Mouse (Mus musculus): ENCODE results near the gene Xrcc2.
A peak's percentile ranks its signal among the peaks of the same experiment; 100 is the strongest.
"Not testable (repeated sequence)": the region's sequence is repeated elsewhere in the genome, so short reads cannot be mapped to it uniquely, and the experiment has no call there.

Gene Xrcc2

DNA sequence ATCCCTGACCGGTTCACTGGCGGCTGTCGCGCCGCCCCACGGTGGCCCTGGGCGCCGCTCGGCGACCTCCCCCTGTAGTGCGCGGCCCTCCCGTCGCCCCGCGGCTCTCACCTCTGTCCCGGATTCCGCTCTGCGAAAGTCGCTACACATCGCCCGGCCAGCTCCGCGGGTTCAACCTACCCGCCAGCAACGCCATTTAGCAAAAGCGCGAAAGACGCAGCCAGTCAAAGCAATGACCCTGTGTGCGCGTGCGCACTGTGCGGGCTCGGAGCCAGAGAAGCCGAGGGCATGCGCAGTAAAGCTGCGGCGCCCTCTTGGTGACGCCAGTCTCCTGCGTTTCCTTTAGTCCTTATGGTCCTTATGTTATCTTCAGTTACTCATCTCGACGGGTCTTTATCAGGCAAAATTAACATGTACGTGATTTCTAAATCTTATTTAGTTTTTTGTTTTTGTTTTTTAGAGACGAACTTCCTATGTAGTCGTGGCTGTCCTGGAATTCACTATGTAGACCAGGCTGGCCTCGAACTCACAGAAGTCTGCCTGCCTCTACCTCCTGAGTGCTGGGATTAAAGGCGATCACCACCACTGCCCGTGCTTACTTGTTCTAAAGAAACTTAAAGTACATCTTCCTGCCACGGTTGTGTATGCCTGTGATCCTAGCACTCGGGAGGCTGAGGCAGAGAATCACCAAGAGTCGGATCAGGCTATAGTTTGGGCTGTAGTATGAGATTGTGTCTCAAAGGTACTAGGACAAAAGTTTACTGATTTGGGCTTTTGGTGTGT, at the start of gene Xrcc2:
Gene Xrcc2, minus strand, starts transcription at position 259 of the 783 bp plus-strand sequence.
- peak; percentile 96 for DNase-seq (ENCODE audit: low read depth, low spot score)

DNA sequence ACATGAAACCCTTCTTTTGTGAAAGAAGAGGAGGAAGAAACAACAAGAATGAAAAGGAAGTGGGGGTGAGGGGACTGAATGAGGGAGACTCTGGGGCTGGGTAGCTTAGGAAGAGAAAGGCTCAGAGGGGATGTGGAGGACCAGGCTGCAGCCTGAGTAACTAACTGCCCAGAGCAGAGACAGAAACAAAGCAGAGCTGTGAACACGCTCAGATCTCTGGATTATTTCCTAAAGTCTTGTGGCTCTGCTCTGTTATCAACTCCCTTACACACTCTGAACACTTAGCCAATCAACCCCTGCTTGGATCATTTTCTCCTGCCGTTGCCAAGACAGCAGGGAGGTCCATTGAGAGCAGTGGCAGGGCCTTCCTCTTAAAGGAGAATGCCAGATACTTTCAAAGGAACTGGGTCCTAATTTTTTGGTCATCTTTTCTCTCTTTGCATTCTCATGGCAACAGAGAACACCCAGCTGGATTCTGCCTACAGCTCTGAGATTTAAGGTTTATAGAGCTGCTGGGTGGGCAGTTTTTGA, 48.7 kb upstream of the Xrcc2 start:
- DNase-seq (ENCODE audit: low read depth, low spot score), result no peak

DNA sequence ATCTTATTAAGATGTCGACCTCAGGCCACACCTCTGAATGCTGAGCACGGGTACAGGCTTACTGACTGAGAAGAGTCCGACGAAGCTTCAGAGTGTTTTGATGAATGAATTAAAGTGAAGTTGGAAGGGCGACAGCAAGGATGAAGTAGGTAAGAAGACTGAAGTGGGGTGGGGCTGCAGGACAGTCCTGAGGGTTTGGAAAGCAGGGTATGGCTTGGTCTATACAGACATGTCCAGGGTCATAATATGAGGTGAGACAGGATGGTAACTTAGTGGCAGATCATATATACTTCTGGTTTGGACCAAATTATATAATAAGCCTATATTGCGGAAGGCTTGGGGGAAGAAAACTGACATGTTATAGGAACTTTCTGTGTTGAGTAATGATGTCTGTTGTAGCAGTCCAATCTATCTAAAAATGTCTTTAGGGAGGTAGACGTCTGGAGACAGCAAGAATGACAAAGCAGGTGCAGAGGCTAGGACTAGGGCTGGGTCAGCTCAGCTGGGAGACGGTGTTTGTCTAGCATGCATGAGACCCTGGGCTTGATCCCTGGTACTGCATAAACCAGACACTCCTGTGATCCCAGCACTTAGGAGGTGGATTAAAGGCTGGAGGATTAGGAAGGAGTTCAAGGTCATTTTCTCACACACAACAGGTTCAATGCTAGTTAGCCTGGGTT, 48.1 kb upstream of the Xrcc2 start:
- DNase-seq (ENCODE audit: low read depth, low spot score), result no peak

DNA sequence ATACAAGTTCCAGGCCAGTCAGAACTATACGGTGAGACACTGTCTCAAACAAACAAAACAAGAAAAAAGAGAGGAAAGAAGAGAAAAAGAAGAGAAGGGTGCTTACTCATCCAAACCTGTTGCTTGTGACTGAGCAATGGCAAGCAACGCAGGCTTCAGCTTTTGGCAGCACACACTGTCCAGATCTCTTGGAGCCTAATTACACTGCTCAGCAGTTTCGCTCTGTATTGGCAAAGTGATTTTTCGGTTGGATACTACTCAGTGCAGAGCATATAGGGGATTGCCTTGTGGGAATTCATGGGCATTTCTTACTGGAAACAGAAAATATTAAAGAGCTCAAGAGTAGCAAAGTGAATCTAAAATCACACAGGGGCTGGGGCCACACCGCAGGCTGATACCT, 47.2 kb upstream of the Xrcc2 start:
- DNase-seq (ENCODE audit: low read depth, low spot score), result no peak

DNA sequence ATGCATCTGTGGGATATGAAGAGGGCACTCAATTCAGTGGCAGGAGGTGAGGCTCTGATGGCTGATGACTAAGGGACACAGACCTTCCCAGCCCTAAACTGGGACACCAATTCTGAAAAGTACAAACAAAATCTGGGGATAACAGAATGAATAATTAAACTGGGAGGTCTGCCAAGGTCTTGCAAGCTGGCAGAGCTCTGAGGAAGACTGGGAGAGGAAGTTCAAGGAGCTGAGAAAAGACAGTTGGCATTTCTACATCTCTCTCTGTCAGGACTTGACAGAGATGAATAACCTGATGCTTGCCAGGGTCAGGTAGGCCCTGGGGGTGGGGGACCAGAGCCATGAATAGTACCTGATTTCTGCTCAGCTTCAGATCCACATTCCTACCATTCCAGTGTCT, 45.9 kb upstream of the Xrcc2 start:
- DNase-seq (ENCODE audit: low read depth, low spot score), result no peak

DNA sequence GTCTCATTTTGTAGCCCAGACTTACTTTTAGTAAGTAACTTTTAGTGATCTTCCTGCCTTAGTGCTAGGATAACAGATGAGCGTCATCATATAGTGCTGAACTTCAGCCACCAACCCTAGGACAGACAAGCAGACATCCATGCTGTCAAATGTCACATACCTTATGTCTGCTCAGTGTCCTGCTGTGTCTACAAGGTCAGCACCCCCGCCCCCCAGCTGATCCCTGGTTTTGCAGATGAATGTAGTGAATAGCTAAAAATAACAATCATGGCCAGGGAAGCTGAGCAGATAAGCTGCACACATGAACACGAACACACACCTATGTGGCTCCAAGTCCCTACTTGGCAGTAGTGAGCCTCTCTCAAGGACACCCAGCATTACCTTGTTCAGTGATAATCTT, 43.0 kb upstream of the Xrcc2 start:
- DNase-seq (ENCODE audit: low read depth, low spot score), result no peak

DNA sequence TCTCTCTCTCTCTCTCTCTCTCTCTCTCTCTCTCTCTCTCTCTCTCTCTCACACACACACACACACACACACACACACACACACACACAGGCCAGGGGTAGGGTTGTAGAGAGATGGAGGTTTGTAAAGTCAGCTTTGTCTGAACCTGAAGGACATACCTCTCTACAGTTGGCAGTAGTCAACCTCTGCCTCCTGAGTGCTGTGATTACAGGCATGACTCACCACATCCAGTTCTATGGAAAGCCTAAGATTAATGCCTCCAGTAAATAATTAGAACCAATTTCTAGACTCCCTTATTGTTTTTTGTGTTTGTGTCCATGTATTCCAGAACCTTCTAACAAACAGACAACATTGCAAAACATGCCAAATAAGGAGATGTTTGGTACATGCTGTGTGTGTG, 42.3 kb upstream of the Xrcc2 start:
- DNase-seq (ENCODE audit: low read depth, low spot score), result no peak

DNA sequence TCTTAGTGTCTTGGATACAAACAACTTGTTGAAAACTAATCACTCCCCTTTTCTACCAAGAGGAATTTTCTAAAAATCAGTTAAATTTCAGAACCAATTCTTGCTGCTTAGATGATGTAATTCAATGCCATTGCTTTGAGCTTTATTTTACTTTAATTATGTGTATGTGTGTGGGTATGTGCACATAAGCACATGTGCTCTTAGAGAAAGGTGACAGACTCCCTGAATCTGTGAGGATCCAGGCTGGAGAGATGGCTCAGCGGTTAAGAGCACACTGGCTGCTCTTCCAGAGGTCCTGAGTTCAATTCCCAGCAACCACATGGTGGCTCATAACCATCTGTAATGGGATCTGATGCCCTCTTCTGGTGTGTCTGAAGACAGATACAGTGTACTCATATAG, 33.3 kb upstream of the Xrcc2 start:
- DNase-seq (ENCODE audit: low read depth, low spot score), result not testable (repeated sequence)

DNA sequence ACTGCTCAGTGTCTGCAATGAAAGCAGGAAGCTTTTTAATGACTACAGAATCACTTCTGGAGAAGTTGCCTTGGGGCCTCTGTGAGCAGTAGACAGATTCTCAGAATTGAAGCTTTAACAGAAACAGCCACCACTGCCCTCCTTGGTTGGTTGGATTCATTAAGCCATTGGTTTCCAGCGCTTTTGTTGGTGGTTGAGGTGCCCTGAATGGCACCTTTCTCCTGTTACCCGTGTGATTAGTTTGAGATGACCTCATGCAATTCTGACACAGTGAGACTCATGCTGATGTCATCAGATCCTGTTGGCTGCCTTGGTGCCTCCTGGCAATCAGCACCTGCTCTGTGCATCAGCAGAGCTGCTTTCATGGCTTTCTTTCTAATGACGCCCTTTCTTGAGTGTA, 32.8 kb upstream of the Xrcc2 start:
- DNase-seq (ENCODE audit: low read depth, low spot score), result no peak

DNA sequence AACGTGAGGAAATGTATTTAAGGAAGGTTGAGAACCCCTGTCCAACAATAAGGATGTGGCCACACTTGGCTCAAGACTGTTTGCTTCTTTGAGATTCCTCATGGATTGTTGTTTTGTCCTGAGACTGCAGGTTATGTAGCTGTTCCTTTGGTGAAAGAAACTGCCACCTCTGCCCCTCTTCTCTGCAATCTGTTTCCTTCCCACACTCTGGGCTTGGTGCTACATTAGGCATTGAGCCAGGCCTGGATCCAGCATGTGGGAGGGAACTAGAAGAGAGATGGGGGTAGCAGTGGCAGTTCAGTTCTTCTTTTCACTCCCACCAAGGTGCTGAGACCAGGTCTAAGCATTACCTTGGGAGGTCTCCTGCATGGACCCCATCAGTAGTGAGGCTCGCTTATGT, 30.2 kb upstream of the Xrcc2 start:
- no peak for DNase-seq (ENCODE audit: low read depth, low spot score)

DNA sequence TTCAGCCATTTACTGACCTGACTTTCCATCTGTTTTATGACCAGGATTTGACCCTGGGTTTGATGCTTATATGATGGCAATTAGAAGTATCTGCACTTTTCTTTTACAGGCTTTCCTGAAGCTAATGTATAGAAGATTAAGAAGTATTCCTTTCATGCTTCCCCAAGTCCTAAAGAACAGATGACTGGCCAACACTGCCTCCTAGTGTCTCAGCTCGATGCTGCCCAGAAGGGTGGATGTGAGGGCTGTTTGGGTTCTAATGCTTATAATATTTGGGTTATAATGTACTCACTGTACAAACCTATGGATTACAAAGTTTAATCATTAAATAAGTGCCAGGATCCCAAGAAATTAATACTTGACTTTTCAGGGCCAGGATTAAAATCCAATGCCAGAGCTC, 28.7 kb upstream of the Xrcc2 start:
- peak; percentile 34 for DNase-seq (ENCODE audit: low read depth, low spot score)

DNA sequence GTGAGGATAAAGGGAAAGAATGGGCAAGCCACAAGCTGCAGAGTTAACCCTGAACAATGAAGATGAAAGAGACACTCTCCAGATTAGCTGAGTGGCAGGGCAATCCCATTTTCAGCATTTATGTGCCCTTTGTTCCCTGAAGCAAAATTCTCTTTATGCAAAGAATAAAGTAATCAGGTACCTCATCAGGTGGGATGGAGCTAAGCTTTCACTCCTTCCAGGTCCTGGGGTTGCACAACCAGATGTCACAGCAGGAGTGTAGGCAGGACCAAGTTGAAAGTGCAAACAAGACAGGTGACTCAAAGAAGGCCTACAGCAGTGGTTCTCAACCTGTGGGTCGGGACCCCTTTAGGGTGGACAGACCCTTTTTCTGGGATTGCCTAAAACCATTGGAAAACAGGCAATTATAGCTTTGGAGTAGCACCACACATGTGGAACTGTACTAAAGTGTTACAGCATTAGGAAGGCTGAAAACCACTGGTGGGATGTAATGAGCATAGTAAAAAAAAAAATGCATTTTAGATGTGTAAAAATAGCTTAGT, 18.6 kb upstream of the Xrcc2 start:
- no peak for DNase-seq (ENCODE audit: low read depth, low spot score)

DNA sequence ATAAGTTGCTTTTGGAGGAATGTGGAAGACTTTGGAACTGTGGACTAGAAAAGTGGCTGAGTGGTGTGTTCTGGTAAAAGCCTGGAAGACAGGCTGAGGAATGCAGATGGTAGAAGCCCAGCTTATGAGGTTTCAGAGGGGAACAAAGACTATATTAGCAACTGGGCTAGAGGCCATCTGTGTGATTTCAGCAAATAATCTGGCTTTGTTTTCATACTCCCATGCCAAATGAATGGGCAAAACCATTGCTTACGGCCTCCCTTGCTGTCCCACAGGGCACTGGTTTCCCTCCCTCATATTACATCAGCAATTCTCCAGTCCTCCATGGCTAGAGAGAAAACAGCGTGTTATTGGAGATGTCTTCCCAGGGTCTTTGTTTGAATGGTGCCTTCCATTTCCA, 17.4 kb upstream of the Xrcc2 start:
- no peak for DNase-seq (ENCODE audit: low read depth, low spot score)

DNA sequence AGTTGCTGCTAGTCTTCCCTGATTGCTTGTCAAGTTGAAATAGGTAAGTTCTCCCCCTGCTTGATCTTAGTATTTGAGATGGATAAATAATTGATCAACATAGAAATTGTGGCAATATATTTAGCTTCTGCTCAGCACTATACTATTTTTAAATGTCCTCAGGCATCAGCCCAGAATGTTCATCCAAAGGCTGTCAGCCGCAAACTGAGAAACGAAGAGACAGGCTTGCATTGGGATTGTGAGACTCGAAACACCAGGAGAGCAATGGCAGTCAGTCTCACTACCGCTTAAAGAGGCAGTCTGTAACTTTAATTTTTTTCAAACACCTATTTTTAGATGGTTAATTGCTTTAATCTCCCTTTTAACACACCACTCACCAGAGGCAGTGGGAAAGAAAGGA, 13.8 kb upstream of the Xrcc2 start:
- no peak for DNase-seq (ENCODE audit: low read depth, low spot score)

DNA sequence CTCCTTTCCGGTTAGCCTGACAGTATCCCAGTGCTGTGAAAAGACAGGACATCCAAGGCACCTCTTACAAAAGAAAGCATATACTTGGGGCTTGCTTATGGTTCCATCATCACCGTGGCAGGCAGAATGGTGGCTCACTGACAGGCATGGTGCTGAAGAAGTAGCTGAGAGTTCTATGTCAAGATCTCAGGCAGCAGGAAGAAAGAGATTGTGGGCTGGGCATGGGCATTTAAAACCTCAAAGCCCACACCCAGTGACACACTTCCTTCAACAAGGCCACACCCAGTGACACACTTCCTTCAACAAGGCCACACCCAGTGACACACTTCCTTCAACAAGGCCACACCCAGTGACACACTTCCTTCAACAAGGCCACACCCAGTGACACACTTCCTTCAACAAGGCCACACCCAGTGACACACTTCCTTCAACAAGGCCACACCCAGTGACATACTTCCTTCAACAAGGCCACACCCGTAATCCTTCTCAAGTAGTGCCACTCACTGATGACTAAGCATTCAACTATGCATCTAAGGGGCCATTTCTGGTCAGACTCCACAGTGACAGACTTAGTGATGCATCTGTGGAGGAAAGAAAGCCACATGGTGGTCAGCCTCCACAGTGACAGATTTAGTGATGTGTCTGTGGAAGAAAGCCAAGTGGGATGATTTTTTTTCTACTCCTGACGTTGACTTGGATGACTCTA, 7.5 kb upstream of the Xrcc2 start:
- DNase-seq (ENCODE audit: low read depth, low spot score), result not testable (repeated sequence)

DNA sequence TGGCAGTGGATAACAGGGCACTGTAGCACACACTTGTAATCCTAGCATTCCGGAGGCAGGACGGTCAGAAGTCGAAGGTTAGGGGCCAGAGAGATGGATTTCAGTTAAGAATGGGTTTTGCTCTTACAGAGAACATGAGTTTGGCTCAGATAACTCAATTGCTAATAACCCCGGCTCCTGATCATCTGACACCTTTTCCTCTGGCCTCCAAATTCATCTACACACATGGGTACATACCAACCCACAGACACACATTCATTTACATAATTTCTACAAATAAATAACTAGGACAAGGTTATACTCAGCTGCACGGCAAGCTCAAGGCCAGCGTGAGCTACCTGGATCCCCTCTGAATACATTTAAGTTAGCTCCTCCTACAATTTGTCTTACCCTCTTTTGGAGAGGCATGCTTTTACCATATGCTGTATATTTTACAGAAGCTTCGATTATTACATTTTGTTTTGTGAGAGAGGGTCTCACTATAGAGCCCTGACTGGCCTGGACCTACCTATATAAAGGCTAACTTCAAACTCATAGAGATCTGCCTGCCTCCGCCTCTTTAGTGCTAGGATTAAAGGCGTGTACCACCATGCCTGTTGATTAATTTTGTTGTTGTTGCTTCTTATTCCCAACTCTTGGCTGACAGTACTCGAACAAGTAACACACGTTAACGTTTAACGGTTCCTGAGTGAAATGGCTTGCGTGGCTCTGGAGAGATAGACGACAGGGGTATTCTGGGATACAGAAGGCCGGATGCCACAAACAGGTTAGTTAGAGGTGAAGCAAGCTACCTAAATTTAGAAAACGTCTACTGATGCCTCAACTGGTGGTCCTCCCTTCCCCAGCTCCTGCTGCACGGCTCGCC, 691 bp downstream of the Xrcc2 start:
- no peak for DNase-seq (ENCODE audit: low read depth, low spot score)

DNA sequence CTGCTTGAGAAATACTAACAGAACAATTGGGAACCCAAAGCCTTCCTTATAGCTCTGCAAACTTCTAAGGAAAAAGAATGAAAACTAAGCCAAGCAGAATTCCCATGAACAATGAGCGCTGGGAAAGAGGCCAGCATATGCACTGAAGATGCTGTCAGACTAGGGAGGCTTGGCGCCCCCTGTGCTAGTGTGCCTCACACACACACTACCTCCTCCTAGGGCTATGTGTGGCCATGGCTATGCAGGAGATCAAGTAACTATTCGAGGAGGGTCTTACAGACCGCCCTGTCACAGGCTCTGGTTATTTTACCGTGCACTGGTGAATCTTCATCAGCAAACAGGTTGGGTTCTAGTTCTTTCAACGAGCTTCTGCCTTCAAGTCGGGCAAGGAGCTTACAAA, 7.7 kb downstream of the Xrcc2 start:
- DNase-seq (ENCODE audit: low read depth, low spot score), result no peak

DNA sequence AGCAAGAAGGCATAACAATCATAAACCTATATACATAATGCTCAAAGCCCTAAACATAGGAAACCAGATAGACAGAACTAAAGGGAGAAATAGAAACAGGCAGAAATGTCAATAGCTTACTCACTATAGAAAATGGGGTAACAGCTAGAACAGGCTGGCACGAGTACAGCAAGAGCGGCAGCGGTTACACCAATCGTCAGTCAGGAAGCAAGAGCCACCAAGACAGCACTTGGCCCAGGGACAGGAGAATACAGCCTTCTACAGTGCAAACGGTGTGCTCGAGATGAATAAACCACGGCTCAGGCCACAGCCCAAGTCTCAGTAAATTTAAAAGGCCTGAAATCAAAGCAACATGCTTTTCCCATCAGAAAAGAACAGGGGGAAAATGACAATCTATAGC, 9.4 kb downstream of the Xrcc2 start:
- no peak for DNase-seq (ENCODE audit: low read depth, low spot score)

DNA sequence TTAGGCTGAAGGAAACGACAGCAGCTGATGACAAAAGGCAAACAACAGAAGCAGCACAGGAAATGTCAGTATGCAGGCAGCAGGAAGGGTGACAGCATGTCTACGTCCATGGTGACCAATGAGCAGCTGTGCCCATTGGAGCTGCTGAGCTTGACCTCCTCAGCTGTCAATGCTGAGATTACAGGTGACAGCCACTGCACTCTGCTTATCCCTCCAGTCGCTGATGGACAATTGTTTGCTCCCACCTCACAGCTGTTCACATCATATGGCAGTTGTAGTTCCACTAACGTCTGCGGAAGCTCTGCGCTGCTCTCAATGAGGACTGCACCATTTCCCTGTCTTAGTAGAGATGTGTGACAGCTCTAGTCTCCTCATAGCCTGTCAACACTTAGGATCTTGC, 9.8 kb downstream of the Xrcc2 start:
- DNase-seq (ENCODE audit: low read depth, low spot score), result no peak

DNA sequence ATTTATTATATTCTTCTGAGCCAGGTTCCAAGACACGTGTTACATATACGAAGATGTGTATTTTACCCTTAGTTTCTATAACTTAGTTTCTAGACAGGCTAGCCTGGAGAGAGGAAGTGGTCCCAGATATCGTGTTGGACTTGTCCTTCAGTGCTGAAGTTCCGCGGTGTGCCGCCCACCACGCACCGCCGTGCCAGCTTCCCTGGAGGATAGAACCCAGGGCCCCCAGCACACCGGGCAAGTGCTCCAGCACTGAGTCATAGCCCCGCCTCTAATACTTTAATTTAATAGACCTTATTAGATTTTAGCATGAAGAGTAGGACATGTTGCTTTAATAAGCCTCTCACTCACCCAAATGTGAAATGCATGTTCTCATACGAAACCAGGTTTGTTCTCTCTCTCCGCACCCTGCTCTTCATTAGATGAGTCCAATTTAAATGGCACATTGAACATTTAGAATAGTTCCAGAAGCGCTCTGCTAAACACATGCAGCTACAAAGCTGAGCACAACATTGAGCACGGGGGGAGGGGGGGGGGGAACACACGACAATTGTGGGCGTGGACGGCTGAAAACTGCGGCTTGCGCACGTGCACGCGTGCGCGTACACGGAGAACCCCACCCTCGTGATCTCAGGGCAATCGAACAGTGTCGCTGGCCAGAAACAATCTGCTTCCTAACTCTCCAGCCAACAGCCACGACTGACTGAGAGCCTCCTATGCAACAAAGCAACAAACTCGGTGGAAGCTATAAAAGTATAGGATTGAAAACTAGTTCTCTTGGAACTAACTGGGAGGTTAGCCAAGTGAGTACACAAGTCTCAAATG, 33.7 kb downstream of the Xrcc2 start:
- DNase-seq (ENCODE audit: low read depth, low spot score), result no peak

All from mesoderm, embryonic 11.5 days (tissue).